Mouse (Mus musculus) myocyte (in vitro differentiated cells): ENCODE results near the gene Col9a2. TPM values are rescaled to one million over a fixed set of nuclear protein-coding genes. Genes with fewer than 3 reads are reported as not detected.
"Not testable (repeated sequence)": the region's sequence is repeated elsewhere in the genome, so short reads cannot be mapped to it uniquely, and the experiment has no call there.

ENCODE experiments used
- H3K27me3 ChIP-seq: one replicate; pipeline ENCODE4 v1.6.1; 2011; ENCODE audit not compliant: control insufficient read depth, insufficient read depth, insufficient read length
- H3K36me3 ChIP-seq: one replicate; pipeline ENCODE4 v1.6.1; 2011; ENCODE audit not compliant: control insufficient read depth, insufficient read depth
- H3K4me2 ChIP-seq: one replicate; pipeline ENCODE4 v1.6.1; 2011; ENCODE audit warnings: low read depth, control low read depth
- H3K4me3 ChIP-seq: one replicate; pipeline ENCODE4 v1.5.1; 2011; ENCODE audit warnings: mild to moderate bottlenecking, control low read depth, moderate library complexity
- H3K79me2 ChIP-seq: one replicate; pipeline ENCODE4 v1.6.1; 2011; ENCODE audit not compliant: control insufficient read depth, insufficient read depth
- H3ac ChIP-seq: one replicate; pipeline ENCODE4 v1.6.1; 2011; ENCODE audit not compliant: control insufficient read depth, insufficient read length
- CEBPB ChIP-seq: IDR thresholded peaks from 2 replicates; pipeline ENCODE4 v1.6.1; 2011; ENCODE audit warnings: mild to moderate bottlenecking, moderate library complexity; ENCODE audit not compliant: poor library complexity, insufficient read depth, severe bottlenecking
- E2F4 ChIP-seq: IDR thresholded peaks from one replicate; pipeline ENCODE4 v1.6.1; 2011; ENCODE audit warnings: mild to moderate bottlenecking, control low read depth, moderate library complexity; ENCODE audit not compliant: insufficient read depth
- MAX ChIP-seq: IDR thresholded peaks from one replicate; pipeline ENCODE4 v1.6.1; 2011; ENCODE audit warnings: low read depth, mild to moderate bottlenecking, control low read depth
- MYOD1 ChIP-seq, 3 experiments: IDR thresholded peaks; one replicate each; pipeline ENCODE4 v1.6.1; 2011; ENCODE audit warnings: control low read depth in 2 of 3, low read depth in 2 of 3, mild to moderate bottlenecking in 2 of 3, moderate library complexity in 1 of 3; ENCODE audit not compliant: insufficient read length in 2 of 3, control insufficient read depth in 1 of 3
- MYOG ChIP-seq, 3 experiments: IDR thresholded peaks; one replicate each; pipeline ENCODE4 v1.6.1; 2011; ENCODE audit warnings: control low read depth in 2 of 3, low read depth in 2 of 3, mild to moderate bottlenecking in 2 of 3; ENCODE audit not compliant: insufficient read length in 2 of 3, control insufficient read depth in 1 of 3, insufficient read depth in 1 of 3
- POLR2A ChIP-seq: IDR thresholded peaks from one replicate; pipeline ENCODE4 v1.6.1; 2011; ENCODE audit warnings: low read depth, mild to moderate bottlenecking, control low read depth, moderate library complexity; ENCODE audit not compliant: insufficient read length
- POLR2AphosphoS2 ChIP-seq: IDR thresholded peaks from one replicate; pipeline ENCODE4 v1.6.1; 2011; ENCODE audit warnings: low read depth, control low read depth; ENCODE audit not compliant: insufficient read length
- REST ChIP-seq: IDR thresholded peaks from one replicate; pipeline ENCODE4 v1.6.1; 2011; ENCODE audit warnings: mild to moderate bottlenecking, control low read depth, moderate library complexity; ENCODE audit not compliant: insufficient read depth, insufficient read length
- SRF ChIP-seq: IDR thresholded peaks from one replicate; pipeline ENCODE4 v1.6.1; 2011; ENCODE audit warnings: low read depth; ENCODE audit not compliant: control insufficient read depth, insufficient read length
- TCF12 ChIP-seq: IDR thresholded peaks from one replicate; pipeline ENCODE4 v1.6.1; 2011; ENCODE audit warnings: mild to moderate bottlenecking, control low read depth; ENCODE audit not compliant: poor library complexity, insufficient read depth, severe bottlenecking
- TCF3 ChIP-seq: IDR thresholded peaks from one replicate; pipeline ENCODE4 v1.6.1; 2011; ENCODE audit warnings: low read depth, control low read depth; ENCODE audit not compliant: insufficient read length
- USF1 ChIP-seq: IDR thresholded peaks from one replicate; pipeline ENCODE4 v1.6.1; 2011; ENCODE audit warnings: low read depth, mild to moderate bottlenecking, control low read depth, moderate library complexity
- polyA plus RNA-seq: library from polyadenylated mRNA; unstranded; fragments of >200 nt; fragmentation: generic; extraction: Trizol; gene quantifications from one replicate; pipeline ENCODE4 v1.2.1, GENCODE M21; 2012; ENCODE audit warnings: missing spikeins

The Col9a2 gene
- polyA plus RNA-seq, 1 experiment = not detected

- H3ac ChIP-seq = no peak overlapping the region
- no peak for TF ChIP-seq REST
- no peak for TF ChIP-seq E2F4
- no peak for TF ChIP-seq MAX
- no peak for TF ChIP-seq USF1
- no peak for TF ChIP-seq TCF12
- TF ChIP-seq MYOD1 (IDR thresholded peaks at IDR 0.05; ENCODE audit: control insufficient read depth in 1 of 3, insufficient read length in 2 of 3, low read depth in 2 of 3) = no peak
- TF ChIP-seq TCF3 = no peak
- TF ChIP-seq CEBPB = no peak
- TF ChIP-seq POLR2AphosphoS2 = no peak
- TF ChIP-seq MYOG (IDR thresholded peaks at IDR 0.05; ENCODE audit: control insufficient read depth in 1 of 3, insufficient read depth in 1 of 3, insufficient read length in 2 of 3, low read depth in 2 of 3) = no peak
- no peak for TF ChIP-seq SRF
- TF ChIP-seq POLR2A = no peak
- no peak overlapping the region for H3K4me2 ChIP-seq
- H3K36me3 ChIP-seq = no peaks in the 10 kb centered on the region
- H3K27me3 ChIP-seq = peaks cover 8% of the 10 kb centered on the region
- H3K4me3 ChIP-seq = no peak overlapping the region
- H3K79me2 ChIP-seq = no peaks in the 10 kb centered on the region
These were observed 13.5 kb downstream of the Col9a2 start for GRCm38 (mm10) chr4:121052454-121053323.

DNA sequence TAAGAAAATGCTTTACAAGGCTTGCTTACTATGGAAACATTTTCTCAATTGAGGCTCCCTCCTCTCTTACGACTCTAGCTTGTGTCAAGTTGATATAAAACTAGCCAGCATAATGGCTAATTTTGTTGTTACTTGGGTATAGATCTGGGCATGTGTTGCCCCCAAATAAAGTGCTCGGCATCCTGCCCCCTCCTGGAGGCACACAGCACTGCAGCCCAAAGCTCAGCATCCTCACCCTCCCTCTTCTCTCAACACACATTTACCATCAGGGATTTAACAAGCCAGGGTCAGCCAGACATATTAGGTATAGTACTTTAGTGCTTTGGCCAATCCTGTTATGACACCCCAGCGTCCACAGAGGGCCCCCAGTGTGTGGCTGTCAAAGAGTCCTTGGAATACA, 17.2 kb downstream of the Col9a2 start:
- Histone ChIP-seq H3ac (no peak overlapping the region), H3K27me3 (no peaks in the 10 kb centered on the region), H3K4me2 (no peak overlapping the region), H3K36me3 (no peaks in the 10 kb centered on the region), H3K79me2 (no peaks in the 10 kb centered on the region), H3K4me3 (no peak overlapping the region)
- no peak for TF ChIP-seq MYOG (IDR thresholded peaks at IDR 0.05; ENCODE audit: control insufficient read depth in 1 of 3, insufficient read depth in 1 of 3, insufficient read length in 2 of 3, low read depth in 2 of 3)
- TF ChIP-seq CEBPB = no peak
- no peak for TF ChIP-seq MAX
- no peak for TF ChIP-seq REST
- no peak for TF ChIP-seq TCF3
- no peak for TF ChIP-seq SRF
- TF ChIP-seq MYOD1 (IDR thresholded peaks at IDR 0.05; ENCODE audit: control insufficient read depth in 1 of 3, insufficient read length in 2 of 3, low read depth in 2 of 3) = no peak
- TF ChIP-seq POLR2A = no peak
- TF ChIP-seq USF1 = no peak
- TF ChIP-seq TCF12 = no peak
- TF ChIP-seq POLR2AphosphoS2 = no peak
- TF ChIP-seq E2F4 = no peak

- TF ChIP-seq MYOG (IDR thresholded peaks at IDR 0.05; ENCODE audit: control insufficient read depth in 1 of 3, insufficient read depth in 1 of 3, insufficient read length in 2 of 3, low read depth in 2 of 3) (no peak), POLR2AphosphoS2 (peak; percentile 8)
- no peaks in the 10 kb centered on the region for H3K36me3 ChIP-seq
These were observed 17.8 kb downstream of the Col9a2 start for GRCm38 (mm10) chr4:121057032-121057431.

GRCm38 (mm10) chr4:121059218-121059617, 20.0 kb downstream of the Col9a2 start:
- not testable (repeated sequence) for H3K36me3 ChIP-seq, H3K4me3 ChIP-seq, H3ac ChIP-seq, H3K4me2 ChIP-seq, H3K27me3 ChIP-seq, H3K79me2 ChIP-seq

More at GRCm38 (mm10) chr4:121057032-121057431, 17.8 kb downstream of the Col9a2 start:
- Histone ChIP-seq H3K4me2 (no peak overlapping the region), H3K4me3 (no peak overlapping the region), H3K79me2 (no peaks in the 10 kb centered on the region), H3ac (no peak overlapping the region), H3K27me3 (no peaks in the 10 kb centered on the region)

GRCm38 (mm10) chr4:121065336-121065735, 26.2 kb downstream of the Col9a2 start:
- Histone ChIP-seq H3K4me3 (no peak overlapping the region), H3ac (no peak overlapping the region), H3K4me2 (no peak overlapping the region), H3K27me3 (no peaks in the 10 kb centered on the region), H3K79me2 (no peaks in the 10 kb centered on the region), H3K36me3 (peaks cover 27% of the 10 kb centered on the region)
- no peak for TF ChIP-seq E2F4
- no peak for TF ChIP-seq SRF

DNA sequence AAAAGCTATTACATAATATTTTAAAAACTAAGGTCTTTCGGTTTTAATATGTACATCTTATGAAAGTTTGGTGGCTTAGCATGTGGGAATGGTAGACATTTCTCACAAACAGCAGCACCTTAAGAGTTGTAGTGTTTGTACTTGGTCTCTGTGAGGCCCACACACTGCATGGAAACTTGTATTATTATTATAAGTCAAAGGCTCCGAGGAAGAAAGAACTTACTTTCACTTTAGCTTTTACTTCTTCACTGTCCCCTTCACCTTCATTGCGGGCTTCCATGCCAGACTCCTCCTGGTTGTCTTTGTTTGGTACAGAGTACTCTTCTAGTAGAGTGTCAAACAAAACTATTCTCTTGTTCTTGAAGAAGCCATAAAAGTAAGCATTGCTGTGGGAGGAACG, 35.1 kb downstream of the Col9a2 start:
- TF ChIP-seq POLR2AphosphoS2 (no peak), MAX (no peak), REST (no peak), E2F4 (no peak), TCF12 (no peak), SRF (no peak), POLR2A (no peak), MYOD1 (IDR thresholded peaks at IDR 0.05; ENCODE audit: control insufficient read depth in 1 of 3, insufficient read length in 2 of 3, low read depth in 2 of 3) (no peak), TCF3 (no peak), MYOG (IDR thresholded peaks at IDR 0.05; ENCODE audit: control insufficient read depth in 1 of 3, insufficient read depth in 1 of 3, insufficient read length in 2 of 3, low read depth in 2 of 3) (no peak)
- Histone ChIP-seq H3K27me3 (no peaks in the 10 kb centered on the region), H3K79me2 (no peaks in the 10 kb centered on the region), H3K36me3 (peaks cover 14% of the 10 kb centered on the region), H3ac (no peak overlapping the region), H3K4me2 (no peak overlapping the region), H3K4me3 (no peak overlapping the region)
